Mouse (Mus musculus) adipocyte (in vitro differentiated cells): ENCODE results near the gene 2310034G01Rik.

Source experiments
- DNase-seq: peaks from one replicate; pipeline ENCODE4 v3.0.0-alpha.2; 2016; ENCODE audit warnings: low spot score

2310034G01Rik gene

GRCm38 (mm10) chr19:46357344-46358280 lies 7.5 kb upstream of the 2310034G01Rik start:
- no peak for DNase-seq

GRCm38 (mm10) chr19:46356701-46357138 lies 6.6 kb upstream of the 2310034G01Rik start:
- no peak for DNase-seq

- DNase-seq = no peak
Measured at GRCm38 (mm10) chr19:46349550-46349949, 552 bp downstream of the 2310034G01Rik start.

GRCm38 (mm10) chr19:46348761-46349458 lies 1.2 kb downstream of the 2310034G01Rik start:
- peak; percentile 50 for DNase-seq

- DNase-seq = peak; percentile 53
Measured at GRCm38 (mm10) chr19:46347936-46348668, 2.0 kb downstream of the 2310034G01Rik start.

- no peak for DNase-seq
Measured at GRCm38 (mm10) chr19:46347146-46347545, 3.0 kb downstream of the 2310034G01Rik start.

- DNase-seq = no peak
Measured at GRCm38 (mm10) chr19:46344710-46345419, 5.2 kb downstream of the 2310034G01Rik start.

GRCm38 (mm10) chr19:46339287-46339971 lies 10.7 kb downstream of the 2310034G01Rik start:
- DNase-seq = peak; percentile 89

GRCm38 (mm10) chr19:46338942-46339286 lies 11.2 kb downstream of the 2310034G01Rik start:
- DNase-seq = no peak

- peak; percentile 99 for DNase-seq
Measured at GRCm38 (mm10) chr19:46338331-46338936, 11.7 kb downstream of the 2310034G01Rik start, which contains the start of gene Cuedc2. Gene Cuedc2, minus strand, starts transcription at chr19:46338702.

- DNase-seq = no peak
Measured at GRCm38 (mm10) chr19:46337719-46338330, 12.3 kb downstream of the 2310034G01Rik start.

GRCm38 (mm10) chr19:46333906-46334305 lies 16.2 kb downstream of the 2310034G01Rik start:
- DNase-seq = no peak

GRCm38 (mm10) chr19:46332721-46333339 lies 17.3 kb downstream of the 2310034G01Rik start:
- DNase-seq = no peak

GRCm38 (mm10) chr19:46331936-46332335 lies 18.2 kb downstream of the 2310034G01Rik start:
- no peak for DNase-seq

- no peak for DNase-seq
Measured at GRCm38 (mm10) chr19:46331326-46331725, 18.8 kb downstream of the 2310034G01Rik start.

GRCm38 (mm10) chr19:46330696-46331095 lies 19.4 kb downstream of the 2310034G01Rik start:
- no peak for DNase-seq

- DNase-seq = peak; percentile 89
Measured at GRCm38 (mm10) chr19:46329951-46330350, 20.2 kb downstream of the 2310034G01Rik start.

GRCm38 (mm10) chr19:46329031-46329641 lies 21.0 kb downstream of the 2310034G01Rik start:
- DNase-seq = no peak
